Mouse (Mus musculus): ENCODE results near the gene Pabpn1.
A peak's percentile ranks its signal among the peaks of the same experiment; 100 is the strongest.
"Not testable (repeated sequence)": the region's sequence is repeated elsewhere in the genome, so short reads cannot be mapped to it uniquely, and the experiment has no call there.

Gene Pabpn1

DNA sequence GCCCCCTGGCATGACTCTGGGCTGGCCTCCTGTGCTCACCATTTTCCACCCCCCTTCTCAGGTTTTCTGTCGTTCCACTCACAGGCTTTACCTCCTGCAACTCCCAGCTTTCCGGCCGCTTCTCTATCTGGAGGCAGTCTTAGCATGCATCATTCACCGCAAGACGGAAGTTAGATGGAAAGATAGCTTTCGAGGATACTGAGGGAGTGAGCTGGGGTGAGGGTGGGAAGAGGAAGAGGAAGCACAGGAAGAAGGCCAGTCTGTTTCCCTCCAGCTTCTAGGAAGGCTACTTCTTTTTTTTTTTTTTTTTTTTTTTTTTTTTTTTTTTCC lies 44.5 kb downstream of the Pabpn1 start:
- DNase-seq (ENCODE audit: low read depth, low spot score), result no peak

DNA sequence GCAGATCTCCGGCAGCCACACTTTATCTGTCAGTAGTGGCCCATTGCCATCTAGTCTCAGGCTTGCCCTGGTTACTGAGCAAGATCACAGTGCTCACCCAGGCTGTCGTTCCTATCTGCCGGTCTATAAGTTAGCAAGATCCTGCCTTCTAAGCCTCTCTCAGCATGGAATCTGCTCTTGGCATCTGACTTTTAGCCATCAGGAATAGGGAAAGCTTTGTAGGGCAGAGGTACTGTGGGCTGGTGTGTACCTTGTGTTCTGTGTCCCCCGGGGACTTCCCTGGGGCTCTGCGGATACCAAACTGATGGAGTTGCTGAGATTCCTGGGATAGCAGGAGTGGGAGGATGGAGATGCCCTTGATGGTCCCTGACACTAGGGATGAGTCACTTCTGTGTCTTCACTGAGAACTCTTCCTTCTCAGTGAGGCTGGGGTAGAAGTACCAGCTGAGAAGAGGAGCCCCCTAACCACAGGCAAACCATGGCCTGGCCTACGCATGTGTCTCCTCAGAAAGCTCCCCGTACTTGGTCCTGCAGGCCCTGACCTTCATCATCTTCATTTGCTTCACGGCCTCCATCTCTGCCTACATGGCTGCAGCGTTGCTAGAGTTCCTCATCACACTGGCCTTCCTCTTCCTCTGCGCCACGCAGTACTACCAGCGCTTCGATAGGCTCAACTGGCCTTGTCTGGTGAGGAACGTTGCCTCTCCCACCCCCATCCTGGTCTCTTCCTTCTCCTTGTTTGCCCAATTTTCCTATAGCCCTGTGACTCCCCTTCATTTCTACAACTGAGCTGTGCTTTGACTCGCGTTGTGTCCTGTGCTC lies 45.3 kb downstream of the Pabpn1 start:
- no peak for DNase-seq (ENCODE audit: low read depth, low spot score)

DNA sequence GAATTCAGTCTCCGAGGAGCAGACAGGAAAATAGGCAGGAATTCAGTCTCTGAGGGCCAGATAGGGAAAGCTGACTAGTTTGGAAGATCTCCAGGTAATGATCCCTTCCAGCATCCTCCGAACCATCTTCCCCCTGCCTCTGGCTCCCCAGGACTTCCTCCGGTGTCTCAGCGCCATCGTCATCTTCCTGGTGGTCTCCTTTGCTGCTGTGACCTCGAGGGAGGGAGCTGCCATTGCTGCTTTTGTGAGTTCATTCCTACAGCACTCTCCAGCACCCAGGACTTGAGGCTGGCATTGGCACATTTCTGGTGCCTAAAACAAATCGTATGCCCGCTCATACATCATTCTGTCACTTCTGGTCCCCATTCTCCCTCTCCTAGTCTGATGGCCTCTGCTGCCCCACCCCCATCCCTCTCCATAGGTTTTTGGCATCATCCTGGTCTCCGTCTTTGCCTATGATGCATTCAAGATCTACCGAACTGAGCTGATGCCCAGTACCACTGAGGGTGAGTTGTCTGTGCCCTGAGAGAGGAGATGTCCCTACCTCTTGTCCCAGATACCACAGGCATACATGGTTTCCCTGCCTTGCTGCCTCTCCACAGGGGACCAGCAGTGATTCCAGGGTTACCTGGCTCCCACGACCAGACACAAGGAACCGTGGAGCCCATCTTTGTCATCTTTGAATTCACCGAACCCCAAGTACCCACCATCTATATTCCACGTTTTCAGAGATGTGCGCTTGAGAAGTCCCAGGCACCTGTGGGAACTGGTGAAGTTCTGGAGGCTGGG lies 46.3 kb downstream of the Pabpn1 start:
- no peak for DNase-seq (ENCODE audit: low read depth, low spot score)

DNA sequence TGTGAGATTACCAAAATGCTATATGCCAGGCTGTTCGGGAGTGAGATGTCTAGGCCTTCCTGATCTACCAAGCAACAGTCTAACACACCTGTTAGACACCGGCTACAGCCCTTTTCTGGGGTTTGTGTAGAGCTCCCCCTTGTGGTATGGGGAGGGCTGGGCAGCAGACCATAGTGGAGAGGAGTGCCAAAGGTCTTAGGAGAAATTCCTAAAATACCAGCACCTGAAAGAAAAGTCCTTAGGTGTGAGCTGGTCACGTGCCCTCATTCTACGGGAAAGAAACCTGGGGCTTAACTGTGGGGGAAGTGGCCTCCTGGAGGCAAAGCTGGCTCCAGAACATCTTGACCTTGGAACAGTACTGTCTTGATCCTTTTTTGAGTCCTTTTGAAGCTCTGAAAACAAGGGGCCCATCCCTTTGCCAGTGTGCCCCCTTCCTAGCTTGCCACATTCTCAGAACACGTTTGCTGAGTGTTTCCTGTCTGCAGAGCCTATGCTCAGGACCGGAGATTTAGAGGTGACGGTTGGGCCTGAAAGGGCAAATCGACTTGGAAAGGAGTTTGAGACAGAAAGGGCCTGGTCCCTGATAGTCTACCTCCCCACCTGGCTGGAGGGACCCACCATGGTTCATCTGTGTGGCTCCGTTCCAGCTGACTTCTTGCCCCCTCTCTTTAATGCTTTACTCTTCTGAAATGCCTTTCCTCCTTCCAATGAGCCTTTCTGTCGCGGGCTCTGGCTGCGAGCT lies 47.3 kb downstream of the Pabpn1 start:
- peak; percentile 74 for DNase-seq (ENCODE audit: low read depth, low spot score)

DNA sequence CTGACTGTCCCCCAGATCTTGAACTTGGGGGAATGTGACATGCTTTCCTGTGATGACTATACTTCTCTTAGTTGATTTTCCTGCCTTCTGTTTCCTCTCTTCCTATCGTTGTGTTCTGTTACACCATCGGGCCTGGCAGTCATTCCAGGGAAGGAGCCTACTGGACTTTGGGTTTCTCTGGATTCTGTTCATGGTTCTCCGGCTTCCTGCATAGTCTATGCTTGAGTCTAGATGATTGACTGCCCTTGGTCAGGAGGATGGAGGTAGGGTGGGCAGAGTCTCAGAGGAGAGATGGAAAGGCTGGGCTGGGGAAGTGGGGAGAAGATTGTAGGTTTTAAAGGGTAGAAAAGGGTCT lies 47.9 kb downstream of the Pabpn1 start:
- DNase-seq (ENCODE audit: low read depth, low spot score), result no peak

- no peak for DNase-seq (ENCODE audit: low read depth, low spot score)
Measured at GRCm38 (mm10) chr14:54941024-54941978, 49.0 kb downstream of the Pabpn1 start.

GRCm38 (mm10) chr14:54942479-54942878 lies 50.2 kb downstream of the Pabpn1 start:
- no peak for DNase-seq (ENCODE audit: low read depth, low spot score)

GRCm38 (mm10) chr14:54943971-54944370 lies 51.7 kb downstream of the Pabpn1 start:
- DNase-seq (ENCODE audit: low read depth, low spot score), result no peak

- no peak for DNase-seq (ENCODE audit: low read depth, low spot score)
Measured at GRCm38 (mm10) chr14:54944939-54945338, 52.6 kb downstream of the Pabpn1 start.

DNA sequence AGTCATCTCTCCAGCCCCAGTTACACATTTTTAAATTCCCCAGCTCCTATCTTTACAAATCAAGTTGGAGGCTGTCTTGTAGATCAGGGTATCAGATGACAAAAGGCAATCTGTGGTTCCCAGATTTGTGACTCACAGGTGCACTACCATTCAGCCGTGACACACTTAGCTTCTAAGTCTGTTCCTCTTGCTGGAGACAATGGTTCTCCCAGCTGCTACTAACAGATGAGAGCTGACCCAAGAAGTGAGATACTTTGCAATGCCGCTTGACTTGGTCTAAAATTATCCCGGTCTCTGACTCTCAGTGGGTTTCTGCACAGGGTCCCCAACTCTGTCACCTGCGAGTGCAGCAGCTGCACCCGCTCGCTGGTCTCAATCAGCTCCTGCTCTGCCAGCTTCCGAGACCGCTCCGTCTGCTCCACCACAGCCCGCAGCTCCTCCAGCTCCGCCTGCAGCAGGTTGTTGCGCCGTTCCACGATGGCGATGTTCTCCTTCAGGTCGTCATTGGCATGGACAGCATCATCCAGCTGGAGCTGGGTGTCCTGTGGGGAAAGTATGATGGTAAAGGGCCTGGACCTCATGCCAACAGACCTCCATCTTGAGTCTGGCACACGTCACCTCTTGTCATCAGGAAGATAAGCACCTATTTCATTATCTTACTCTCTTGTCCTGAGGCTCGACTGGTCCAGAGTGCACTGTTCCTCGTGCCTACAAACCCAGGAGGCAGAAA lies 53.8 kb downstream of the Pabpn1 start:
- no peak for DNase-seq (ENCODE audit: low read depth, low spot score)

- DNase-seq (ENCODE audit: low read depth, low spot score), result not testable (repeated sequence)
Measured at GRCm38 (mm10) chr14:54947008-54947407, 54.7 kb downstream of the Pabpn1 start.
